Mouse (Mus musculus) kidney, postnatal 14 days (tissue): Measurements from ENCODE around the gene Fam8a1.

Experiments
- DNase-seq: peaks from one replicate; pipeline ENCODE4 v3.0.0; 2022; ENCODE audit warnings: mixed read lengths

Fam8a1 gene

DNA sequence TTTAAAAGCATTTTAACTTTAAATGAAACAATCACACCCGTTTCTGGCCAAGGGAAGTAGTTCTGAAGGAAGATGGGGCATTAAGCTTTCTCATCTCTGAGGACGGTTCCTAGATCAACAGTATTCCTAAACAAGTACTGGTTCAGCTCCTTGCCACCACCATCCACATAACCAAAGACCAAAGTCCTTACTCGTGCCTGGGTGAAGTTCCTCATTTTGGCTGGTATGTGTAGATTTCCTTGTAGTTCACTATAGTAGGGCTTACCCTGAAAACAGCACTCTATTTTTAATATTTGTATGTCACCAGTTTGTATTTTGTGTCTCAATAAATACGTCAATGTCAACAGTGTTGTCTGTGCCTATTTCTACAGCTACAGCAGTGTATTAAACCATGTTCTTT is 8.4 kb downstream of the Fam8a1 start:
- DNase-seq = no peak

DNA sequence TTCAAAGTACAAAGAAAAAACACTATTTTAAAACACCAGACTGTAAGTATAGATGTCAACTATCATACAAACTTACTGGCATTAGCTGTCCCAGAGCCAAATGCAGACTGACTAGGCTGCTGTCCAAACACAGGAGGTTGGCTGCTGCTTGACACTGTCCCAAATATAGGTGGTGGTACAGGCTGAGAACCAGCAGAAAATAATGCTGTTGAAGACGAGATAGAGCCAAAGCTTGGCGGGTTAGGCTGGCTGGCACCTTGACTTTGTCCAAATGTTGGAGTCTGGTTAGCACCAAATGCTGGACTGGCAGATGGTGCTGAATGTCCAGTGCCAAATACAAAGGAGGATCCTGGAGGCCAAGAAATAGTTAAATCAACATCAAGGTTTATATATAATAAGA is 13.6 kb downstream of the Fam8a1 start:
- DNase-seq = no peak

DNA sequence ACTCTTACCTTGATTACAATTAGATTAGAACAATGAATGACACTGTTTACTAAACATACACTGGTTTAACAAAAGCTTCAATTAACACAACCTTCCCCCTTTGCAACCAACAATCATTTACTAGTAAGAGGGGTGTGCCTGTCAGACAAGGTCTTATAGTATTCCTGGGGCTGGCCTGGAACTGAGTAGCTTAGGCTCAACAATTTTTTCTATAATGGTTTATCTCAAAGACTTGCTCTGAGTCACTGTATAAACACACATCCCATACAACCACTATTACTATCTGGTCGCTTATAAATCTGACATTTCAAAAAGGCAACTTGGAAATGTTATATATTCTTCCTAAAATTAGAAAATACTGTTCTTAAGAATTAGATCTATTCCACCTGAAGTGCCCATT is 14.0 kb downstream of the Fam8a1 start:
- no peak for DNase-seq

DNA sequence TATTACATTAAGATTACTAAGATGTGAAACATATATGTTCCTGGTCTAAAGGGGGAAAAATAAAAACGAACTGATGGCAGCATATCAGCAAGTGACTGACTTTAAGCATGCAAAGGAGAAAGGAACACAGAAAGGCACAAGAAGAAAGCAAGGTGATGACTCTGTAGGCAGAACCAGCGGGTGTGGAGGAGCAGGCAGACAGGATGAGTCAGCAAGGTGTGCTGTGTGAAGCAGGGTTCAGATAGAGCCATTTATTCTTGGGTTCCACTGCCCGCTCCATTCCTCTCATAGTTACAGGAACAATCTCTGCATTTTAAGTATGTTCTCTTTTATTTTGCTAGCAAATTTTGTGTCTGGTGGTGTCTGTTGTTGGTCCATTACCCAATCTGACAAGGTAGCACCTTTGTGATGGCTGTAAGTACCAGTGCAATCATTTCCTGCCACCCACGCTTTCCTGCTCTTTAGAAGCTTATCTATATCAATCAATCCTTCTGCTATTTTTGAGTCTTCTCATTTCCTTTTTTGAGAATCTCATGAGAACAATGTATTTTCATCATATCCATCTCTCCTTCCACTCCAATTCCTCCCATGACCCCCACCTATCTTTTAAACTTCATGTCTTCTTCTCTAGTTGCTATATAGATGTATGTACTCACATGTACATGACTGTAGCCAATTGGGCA is 21.4 kb downstream of the Fam8a1 start:
- DNase-seq = no peak

DNA sequence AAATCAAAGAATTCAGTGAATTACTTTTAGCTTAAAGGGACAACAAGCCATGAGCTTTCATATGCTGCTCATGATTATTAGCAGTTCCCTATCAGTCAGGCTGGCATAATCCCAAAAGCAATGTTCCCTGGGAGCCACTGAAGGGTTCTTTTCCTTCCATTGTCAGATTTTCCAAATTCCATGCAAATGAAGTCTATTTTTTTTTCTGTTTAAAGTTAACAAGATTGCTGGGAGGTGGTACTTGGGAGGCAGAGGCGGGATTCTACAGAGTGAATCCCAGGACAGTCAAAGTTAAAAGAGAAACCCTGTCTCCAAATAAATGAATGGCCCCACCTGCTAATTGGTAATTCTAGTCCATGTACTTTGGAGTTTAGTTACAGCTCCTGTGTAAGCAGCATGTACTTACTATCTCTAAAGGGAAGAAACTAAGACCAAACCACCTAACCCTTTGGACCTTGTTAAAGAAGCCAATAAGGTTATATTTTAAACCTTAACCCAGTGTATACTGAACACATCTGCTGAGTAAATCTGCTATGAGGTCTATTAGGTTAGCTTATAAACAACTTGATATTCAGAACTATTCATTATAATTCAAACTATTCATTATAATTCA is 26.1 kb downstream of the Fam8a1 start:
- peak; percentile 50 for DNase-seq

DNA sequence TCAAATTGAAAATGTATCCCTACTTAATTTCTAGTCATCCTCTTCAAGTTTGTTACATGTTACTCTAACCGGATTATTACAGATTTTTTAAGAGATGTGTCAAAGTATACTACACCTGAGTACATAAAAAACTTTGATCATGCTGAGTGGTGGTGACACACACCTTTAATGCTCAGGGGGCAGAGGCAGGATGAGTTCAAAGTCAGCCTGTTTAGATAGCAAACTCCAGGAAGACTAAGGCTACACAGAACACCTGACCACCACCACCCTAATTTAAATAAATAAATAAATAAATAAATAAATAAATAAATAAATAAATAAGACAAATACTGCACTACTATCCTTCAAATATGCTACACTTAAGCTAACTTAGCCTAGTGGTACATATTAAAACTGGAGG is 26.6 kb downstream of the Fam8a1 start:
- DNase-seq = no peak

DNA sequence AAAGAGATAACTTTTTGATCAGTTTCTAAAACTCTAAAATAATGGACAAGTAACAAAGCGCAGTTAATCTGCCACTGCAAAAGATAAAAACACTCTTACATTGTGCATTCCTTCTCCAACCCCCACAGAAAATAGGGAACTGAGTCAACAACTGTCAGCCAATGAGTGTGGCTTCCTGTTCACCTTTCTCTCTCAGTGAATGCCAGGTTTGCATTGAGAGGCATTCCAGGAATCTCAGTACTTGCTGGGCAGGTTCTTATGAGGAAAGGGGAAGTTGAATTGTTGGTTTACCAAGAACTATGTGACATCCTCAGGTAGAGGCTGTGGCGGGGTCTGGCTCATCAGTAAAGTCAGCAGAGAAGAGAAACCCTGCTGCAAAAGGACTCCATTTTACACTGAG is 27.5 kb downstream of the Fam8a1 start:
- DNase-seq = no peak

DNA sequence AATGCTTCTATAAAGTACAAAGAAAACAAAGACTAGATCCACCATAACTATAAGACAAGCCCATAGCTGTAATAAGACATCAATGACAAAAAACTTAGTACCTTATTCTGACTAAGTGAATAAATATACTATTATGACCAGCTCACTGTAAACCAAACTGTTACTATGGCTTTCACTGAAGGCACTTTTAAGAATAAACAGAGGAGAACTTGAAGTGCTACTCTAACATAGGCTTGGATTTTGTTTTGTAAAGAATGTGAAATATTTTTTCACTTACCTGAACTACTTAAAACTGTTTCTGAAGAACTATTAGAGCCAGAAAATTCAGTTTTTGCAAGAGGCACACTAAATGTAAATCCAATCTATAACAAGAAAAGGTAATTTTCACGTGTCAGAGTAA is 30.1 kb downstream of the Fam8a1 start:
- DNase-seq = no peak

DNA sequence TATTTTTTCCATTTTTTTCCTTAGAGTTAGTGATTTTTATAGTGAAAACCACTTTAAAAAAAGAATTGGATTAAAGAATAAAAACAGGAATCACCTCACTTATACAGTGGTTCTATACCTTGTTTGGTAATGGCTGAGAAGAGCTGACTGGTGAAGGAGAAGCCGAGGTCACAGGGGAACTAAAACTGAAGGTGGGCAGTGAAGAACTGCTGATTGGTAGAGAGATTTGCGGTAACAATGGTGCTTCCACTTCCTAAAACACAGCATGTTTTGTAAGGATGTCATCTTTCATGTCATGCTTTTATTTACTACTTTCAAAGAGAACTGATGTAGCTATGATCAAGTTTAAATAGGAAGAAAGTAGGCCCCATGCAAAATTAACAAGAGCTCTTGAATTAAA is 32.2 kb downstream of the Fam8a1 start:
- no peak for DNase-seq

DNA sequence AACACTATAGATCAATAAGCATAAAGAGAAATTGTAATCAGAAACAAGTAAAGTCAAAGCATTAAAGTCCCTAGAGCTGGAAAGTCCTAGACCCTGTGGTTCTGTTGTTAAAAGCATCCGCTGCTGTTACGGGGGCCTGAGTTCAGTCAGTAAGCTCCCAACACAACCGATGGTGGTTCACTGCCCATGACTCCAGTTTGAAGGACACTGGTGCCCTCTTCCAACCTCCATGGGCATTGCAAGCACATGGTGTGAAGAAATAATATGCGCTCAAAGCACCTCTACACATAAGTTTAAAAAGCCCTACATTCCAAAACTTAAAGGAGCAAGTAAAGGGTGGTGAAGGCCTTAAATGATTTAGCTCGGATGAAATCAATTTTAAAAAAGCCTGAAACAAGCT is 33.8 kb downstream of the Fam8a1 start:
- DNase-seq = peak; percentile 16

DNA sequence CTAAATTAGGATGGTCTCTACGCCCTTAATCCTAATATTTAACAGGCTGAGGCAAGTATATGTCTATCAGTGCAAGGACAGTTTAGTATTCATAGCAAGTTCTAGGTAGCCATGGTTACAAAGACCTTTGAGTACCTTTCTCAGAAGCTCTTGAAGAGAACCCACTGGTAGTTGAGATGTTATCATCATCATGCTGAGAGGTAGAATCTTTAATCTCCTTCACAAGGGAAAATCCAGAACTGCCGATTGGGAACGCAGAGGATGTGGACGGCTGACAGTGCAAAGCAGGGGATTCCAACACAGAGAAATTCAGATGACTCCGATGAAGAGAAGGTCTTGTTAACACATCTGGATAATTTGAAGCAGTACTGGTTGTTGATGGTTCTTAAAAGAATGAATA is 44.2 kb downstream of the Fam8a1 start:
- no peak for DNase-seq

DNA sequence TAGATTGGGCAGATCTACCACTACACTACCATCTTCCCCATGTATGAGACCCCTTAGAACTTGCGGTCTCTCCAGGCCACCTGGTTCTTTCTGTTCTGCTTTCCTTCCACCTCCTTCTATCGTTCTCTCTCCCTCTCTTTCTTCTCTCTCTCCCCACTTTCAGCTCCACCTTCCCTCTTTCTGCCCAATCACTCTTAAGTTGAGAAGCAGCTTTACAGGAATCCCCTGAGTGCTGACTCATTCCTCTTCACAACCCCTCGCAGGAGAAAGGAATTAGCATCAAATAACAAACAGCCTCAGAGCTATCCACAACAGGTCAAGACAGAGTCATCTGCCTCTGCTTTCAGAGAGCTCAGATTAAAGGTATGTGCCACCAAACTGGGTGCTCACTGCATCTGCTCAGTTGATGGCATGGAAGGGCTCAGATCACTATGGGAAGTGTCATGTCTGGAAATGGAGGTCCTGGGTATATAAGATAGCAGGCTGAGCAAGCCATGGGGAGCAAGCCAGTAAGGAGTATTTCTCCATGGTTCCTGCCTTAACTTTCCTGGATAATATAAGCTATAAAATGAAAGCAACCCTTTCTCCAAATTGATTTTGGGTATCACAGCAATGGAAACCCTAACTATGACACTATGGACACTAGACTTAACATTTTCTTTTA is 46.8 kb downstream of the Fam8a1 start:
- no peak for DNase-seq

DNA sequence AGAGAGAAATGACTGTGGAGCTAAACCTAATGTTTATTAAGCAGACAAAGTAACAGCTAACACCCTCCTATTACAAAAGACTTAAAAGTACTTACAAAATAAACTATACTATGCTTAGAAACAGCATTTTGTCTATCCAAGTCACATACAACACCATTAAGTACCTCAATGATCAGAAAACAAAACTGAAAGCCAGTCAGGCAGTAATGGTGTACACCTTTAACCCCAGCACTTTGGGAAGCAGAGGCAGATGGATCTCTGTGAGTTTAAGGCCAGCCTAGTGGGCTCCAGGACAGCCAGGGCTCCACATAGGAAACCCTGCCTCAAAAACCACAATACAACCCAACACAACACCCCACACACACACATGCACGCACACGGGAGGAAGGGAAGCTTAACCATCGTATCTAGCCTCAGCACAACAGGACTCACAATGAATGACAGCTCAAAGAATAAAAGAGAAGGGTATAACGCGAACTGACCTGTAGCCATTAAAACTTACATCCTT is 49.6 kb downstream of the Fam8a1 start:
- DNase-seq = no peak

DNA sequence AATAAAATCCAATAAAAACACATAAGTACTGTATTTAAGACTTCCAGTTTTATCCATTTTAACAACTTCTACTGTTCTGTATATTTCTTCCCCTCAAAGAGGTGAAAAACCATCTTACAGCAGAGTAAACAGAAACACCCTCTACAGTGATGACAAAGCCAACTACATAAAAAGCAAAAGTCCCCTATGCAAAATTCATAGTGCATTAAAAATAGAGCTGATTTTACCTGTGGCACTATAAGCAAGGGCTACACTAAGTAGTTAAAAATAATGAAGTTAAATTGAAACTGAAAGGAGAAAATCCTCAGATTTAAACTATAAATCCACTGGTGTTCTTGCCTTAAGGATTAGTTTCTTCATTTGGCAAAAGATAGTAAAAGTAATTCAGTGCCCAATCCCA is 51.7 kb downstream of the Fam8a1 start:
- DNase-seq = no peak

DNA sequence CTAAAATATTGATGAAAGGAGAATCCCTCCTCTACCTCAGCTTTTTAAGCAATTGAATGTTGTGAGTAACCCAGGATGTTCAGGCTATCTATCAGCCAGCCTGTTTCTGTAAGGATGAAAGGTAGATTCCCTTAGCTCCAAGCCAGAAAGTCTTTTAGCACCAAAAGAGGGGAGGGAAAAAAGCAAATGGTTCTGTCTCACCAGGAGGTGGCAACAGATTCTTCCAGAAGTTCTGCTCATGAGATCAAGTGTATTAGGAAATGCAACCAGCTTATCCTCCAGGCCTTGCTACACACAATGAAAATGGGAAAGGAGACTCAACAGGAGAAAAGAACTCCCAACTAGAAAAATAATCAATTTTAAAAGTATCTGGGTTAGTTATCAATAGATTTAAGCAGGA is 55.0 kb downstream of the Fam8a1 start:
- no peak for DNase-seq

DNA sequence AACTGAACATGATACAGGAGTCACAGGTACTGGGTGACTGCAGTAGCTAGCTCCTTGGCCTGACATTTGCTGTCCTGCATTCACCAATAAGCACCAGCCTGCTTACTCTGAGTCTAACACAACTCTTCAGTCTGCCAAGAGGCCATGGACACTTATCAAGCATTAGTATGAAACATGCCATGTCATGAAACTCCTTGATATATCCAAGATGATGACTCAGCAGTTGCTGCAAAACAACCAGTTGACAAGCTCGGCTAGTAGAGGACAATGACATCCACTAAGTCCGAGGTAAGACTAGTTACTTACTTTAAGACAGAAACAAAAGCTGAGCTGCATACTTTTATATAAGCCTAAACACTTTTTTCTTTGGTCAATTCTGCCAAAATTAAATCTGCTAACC is 55.9 kb downstream of the Fam8a1 start:
- DNase-seq = no peak

DNA sequence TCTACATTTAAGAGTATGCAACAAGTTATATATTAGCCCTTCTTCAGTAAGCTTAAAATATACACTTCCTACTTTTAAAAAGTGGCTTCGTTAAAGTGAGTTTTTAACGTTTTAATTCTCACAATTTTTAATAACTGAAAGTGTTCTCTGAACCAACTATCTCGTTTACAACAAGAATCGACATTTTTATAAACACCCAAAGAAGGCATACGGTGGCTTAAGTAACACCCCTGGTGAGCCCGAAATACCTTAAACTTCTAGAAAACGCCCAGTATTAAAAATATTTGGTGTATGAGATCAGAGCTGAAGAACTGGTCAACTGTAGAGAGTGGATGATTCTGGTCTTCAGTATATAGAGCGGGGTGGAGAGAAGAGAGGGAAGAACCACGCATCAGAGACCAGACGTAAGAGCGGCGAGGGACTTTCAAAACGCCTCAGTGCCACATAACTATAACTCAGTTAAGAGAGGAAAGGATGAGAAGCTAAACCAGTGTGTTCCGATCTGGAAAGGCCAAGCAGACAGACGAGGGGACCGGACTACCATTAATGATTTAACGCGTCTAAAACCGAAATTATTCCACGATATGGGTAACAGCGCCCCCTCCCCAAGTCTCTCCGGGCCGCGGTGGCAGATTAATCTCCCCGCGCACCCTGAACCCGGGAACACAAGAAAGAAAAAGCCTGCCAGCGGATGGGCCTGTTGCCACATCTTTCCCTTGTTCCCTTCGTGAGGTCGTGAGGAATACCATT is 57.1 kb downstream of the Fam8a1 start:
- DNase-seq = peak; percentile 21

DNA sequence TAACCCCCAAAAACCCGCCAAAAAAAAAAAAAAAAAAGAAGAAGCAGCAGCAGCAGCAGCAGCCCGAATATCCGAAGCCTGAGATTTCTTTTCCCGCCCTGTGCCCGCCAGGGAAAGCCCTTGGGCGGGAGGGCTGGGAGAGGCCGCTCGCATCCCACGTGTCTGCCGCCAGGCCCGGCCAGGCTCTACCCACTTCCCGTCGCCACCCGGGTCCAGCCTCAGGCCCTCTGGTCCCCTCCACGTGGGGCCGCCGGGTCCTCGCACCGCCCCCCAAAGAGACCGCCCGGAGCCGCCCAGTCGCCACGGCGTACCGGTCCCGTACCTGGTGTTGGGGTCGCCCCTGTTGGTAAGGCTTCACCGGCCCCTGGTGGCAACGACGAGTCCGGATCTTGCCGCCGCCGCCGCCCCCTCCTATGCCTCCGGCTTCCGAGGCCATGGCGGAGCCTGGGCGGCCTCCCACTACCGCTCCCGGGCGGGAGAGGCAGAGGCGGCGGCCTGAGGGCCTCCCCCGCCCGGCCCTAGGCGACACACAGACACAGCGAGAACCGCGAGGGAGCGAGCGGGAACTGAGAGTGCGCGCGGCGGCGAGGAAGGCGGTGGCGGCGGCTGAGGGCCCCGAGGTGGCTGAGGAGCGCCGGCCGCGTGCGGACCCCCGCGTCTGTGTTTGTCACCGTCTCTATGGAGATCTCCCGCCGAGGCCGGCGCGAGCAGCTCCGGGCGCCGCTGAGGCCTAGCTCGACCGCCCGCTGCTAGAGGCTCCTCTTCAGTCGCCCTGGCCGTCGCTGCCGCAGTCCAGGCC is 57.9 kb downstream of the Fam8a1 start:
- DNase-seq = peak; percentile 69
